ENCODE assay signal across 15 mouse cellular contexts in genomic region chr13:113914551-113914971, GRCm38 (mm10).
DNase-seq lines count a peak whose midpoint lies in the region; ATAC-seq lines count a peak whose summit lies in the region.
"Had no signal": no experiment of that assay in that cellular context is flagged by ENCODE, and none has a peak within 500 bp of the region (broad histone marks: within the 10 kb centered on the region; RNA-seq: fewer than 3 reads in every experiment).

No protein-coding gene starts in this region.

- H3K4me1 ChIP-seq in forebrain, embryonic 12.5 days, result peaks cover 55% of the 10 kb centered on the region
- peaks cover 25% of the 10 kb centered on the region for H3K4me1 ChIP-seq in forebrain, embryonic 16.5 days (replicated peaks; ENCODE audit: control insufficient read depth, insufficient read depth, low read length)
- no peaks in the 10 kb centered on the region for H3K4me1 ChIP-seq in embryonic facial prominence, embryonic 11.5 days (ENCODE audit: control insufficient read depth, insufficient read depth, low read length)
- H3K4me1 ChIP-seq in midbrain, embryonic 13.5 days (replicated peaks), result peaks cover 57% of the 10 kb centered on the region
- H3K4me1 ChIP-seq: limb, embryonic 10.5 days had no signal

- no peak overlapping the region for H3K4me3 ChIP-seq in forebrain, embryonic 12.5 days (replicated peaks)
- no peak overlapping the region for H3K4me3 ChIP-seq in forebrain, embryonic 16.5 days (replicated peaks; ENCODE audit: low read length)
- no peak overlapping the region for H3K4me3 ChIP-seq in embryonic facial prominence, embryonic 11.5 days (ENCODE audit: low read depth, low read length)
- no peak overlapping the region for H3K4me3 ChIP-seq in midbrain, embryonic 13.5 days (replicated peaks)
- H3K4me3 ChIP-seq: layer of hippocampus, adult 2 months; limb, embryonic 10.5 days; liver, embryonic 13.5 days had no signal

- no peaks in the 10 kb centered on the region for H3K9me3 ChIP-seq in forebrain, embryonic 12.5 days
- H3K9me3 ChIP-seq in forebrain, embryonic 16.5 days (ENCODE audit: control insufficient read depth, low read length), result no peaks in the 10 kb centered on the region
- H3K9me3 ChIP-seq in embryonic facial prominence, embryonic 11.5 days (replicated peaks; ENCODE audit: control insufficient read depth, low read length), result no peaks in the 10 kb centered on the region
- H3K9me3 ChIP-seq in midbrain, embryonic 13.5 days, result no peaks in the 10 kb centered on the region
- H3K9me3 ChIP-seq: limb, embryonic 10.5 days; liver, embryonic 13.5 days had no signal

- H3K4me2 ChIP-seq in forebrain, embryonic 12.5 days, result peak overlapping the region; percentile 15; the same call in 1 of the 2 replicates
- no peak overlapping the region for H3K4me2 ChIP-seq in forebrain, embryonic 16.5 days (ENCODE audit: low read length)
- no peak overlapping the region for H3K4me2 ChIP-seq in embryonic facial prominence, embryonic 11.5 days (ENCODE audit: low read depth, low read length)
- H3K4me2 ChIP-seq in midbrain, embryonic 13.5 days (replicated peaks), result peak overlapping the region; percentile 26; the same call in 1 of the 2 replicates
- H3K4me2 ChIP-seq: liver, embryonic 13.5 days had no signal

- ATAC-seq in forebrain, embryonic 12.5 days (ENCODE audit: low FRiP score), result peak; percentile 59
- no peak for ATAC-seq in forebrain, embryonic 16.5 days
- peak; percentile 46; the same call in 1 of the 2 replicates for ATAC-seq in embryonic facial prominence, embryonic 11.5 days (replicated peaks; ENCODE audit: insufficient number of reproducible peaks, low FRiP score, low TSS enrichment, low read depth)
- peak; percentile 59 for ATAC-seq in midbrain, embryonic 13.5 days

- no peaks in the 10 kb centered on the region for H3K27me3 ChIP-seq in forebrain, embryonic 12.5 days
- H3K27me3 ChIP-seq in forebrain, embryonic 16.5 days (replicated peaks; ENCODE audit: control insufficient read depth, insufficient read depth, low read length), result no peaks in the 10 kb centered on the region
- no peaks in the 10 kb centered on the region for H3K27me3 ChIP-seq in embryonic facial prominence, embryonic 11.5 days (ENCODE audit: control insufficient read depth, insufficient read depth, low read length)
- peaks cover 5% of the 10 kb centered on the region; the same call in 1 of the 2 replicates for H3K27me3 ChIP-seq in midbrain, embryonic 13.5 days
- H3K27me3 ChIP-seq: liver, embryonic 13.5 days had no signal

- H3K9ac ChIP-seq in forebrain, embryonic 12.5 days, result no peak overlapping the region
- H3K9ac ChIP-seq in forebrain, embryonic 16.5 days (replicated peaks; ENCODE audit: low read depth, low read length), result no peak overlapping the region
- no peak overlapping the region for H3K9ac ChIP-seq in embryonic facial prominence, embryonic 11.5 days (replicated peaks; ENCODE audit: low read length)
- peak overlapping the region; percentile 45; the same call in 1 of the 2 replicates for H3K9ac ChIP-seq in midbrain, embryonic 13.5 days (replicated peaks)
- H3K9ac ChIP-seq: liver, embryonic 13.5 days had no signal

- peak overlapping the region; percentile 11; the same call in 1 of the 2 replicates for H3K27ac ChIP-seq in forebrain, embryonic 12.5 days
- H3K27ac ChIP-seq in forebrain, embryonic 16.5 days (ENCODE audit: low read length), result no peak overlapping the region
- H3K27ac ChIP-seq in embryonic facial prominence, embryonic 11.5 days (replicated peaks; ENCODE audit: low read depth, low read length), result no peak overlapping the region
- peak overlapping the region; percentile 47; the same call in 1 of the 2 replicates for H3K27ac ChIP-seq in midbrain, embryonic 13.5 days
- H3K27ac ChIP-seq: layer of hippocampus, adult 2 months; limb, embryonic 10.5 days; liver, embryonic 13.5 days had no signal

- no peaks in the 10 kb centered on the region for H3K36me3 ChIP-seq in forebrain, embryonic 12.5 days (replicated peaks)
- H3K36me3 ChIP-seq in forebrain, embryonic 16.5 days (ENCODE audit: control insufficient read depth, insufficient read depth), result no peaks in the 10 kb centered on the region
- no peaks in the 10 kb centered on the region for H3K36me3 ChIP-seq in embryonic facial prominence, embryonic 11.5 days (replicated peaks; ENCODE audit: control insufficient read depth, insufficient read depth, low read depth, low read length)
- H3K36me3 ChIP-seq in midbrain, embryonic 13.5 days, result no peaks in the 10 kb centered on the region
- H3K36me3 ChIP-seq: limb, embryonic 10.5 days; liver, embryonic 13.5 days had no signal

- WGBS in forebrain, embryonic 12.5 days, result 7% methylated on average over 9 of the region's 9 CpGs
- WGBS in forebrain, embryonic 16.5 days, result 9% methylated on average over 9 of the region's 9 CpGs
- 35% methylated on average over 9 of the region's 9 CpGs for WGBS in embryonic facial prominence, embryonic 11.5 days
- WGBS in midbrain, embryonic 13.5 days, result 3% methylated on average over 9 of the region's 9 CpGs

- peak; percentile 86 for DNase-seq in Muller cell, postnatal 12 days (ENCODE audit: inconsistent ontology term)
- peak; percentile 26 for DNase-seq in embryonic facial prominence, embryonic 11.5 days (ENCODE audit: low spot score)
- no peak for DNase-seq in kidney, postnatal 36 days
- DNase-seq in thymus, postnatal 36 days, result no peak
- no peak for DNase-seq in testis, postnatal 14 days (ENCODE audit: low spot score)
- DNase-seq: cerebellum, adult 8-10 months; gastrocnemius, postnatal 14 days; heart, postnatal 10 days; liver, embryonic 13.5 days; thymus, postnatal 4 days had no signal

Comparison
In these comparisons a context has a peak if more than half of its experiments do, and no peak if none do; other contexts are left out.
1. H3K27ac ChIP-seq: peak in forebrain, embryonic 12.5 days (single experiment) and midbrain, embryonic 13.5 days (single experiment); none in forebrain, embryonic 16.5 days (single experiment) and embryonic facial prominence, embryonic 11.5 days (single experiment).
2. H3K4me2 ChIP-seq: peak in forebrain, embryonic 12.5 days (single experiment) and midbrain, embryonic 13.5 days (single experiment); none in forebrain, embryonic 16.5 days (single experiment) and embryonic facial prominence, embryonic 11.5 days (single experiment).
3. DNase-seq: peak in Muller cell, postnatal 12 days (single experiment) and embryonic facial prominence, embryonic 11.5 days (single experiment); none in kidney, postnatal 36 days (0 of 2), thymus, postnatal 36 days (0 of 2) and testis, postnatal 14 days (single experiment).